Mouse (Mus musculus): ENCODE results near the gene Fstl4. TPM values are rescaled to one million over a fixed set of nuclear protein-coding genes. Genes with fewer than 3 reads are reported as not detected.
"Not testable (repeated sequence)": the region's sequence is repeated elsewhere in the genome, so short reads cannot be mapped to it uniquely, and the experiment has no call there.

The Fstl4 gene
- total and polyA plus RNA-seq, 2 experiments from 2014 or later = 7.1 to 9.4 TPM

GRCm38 (mm10) chr11:53187427-53188140, 423.1 kb downstream of the Fstl4 start:
- H3K36me3 ChIP-seq (ENCODE audit: insufficient read depth, low read length) = no peaks in the 10 kb centered on the region
- 73% methylated on average over 5 of the region's 5 CpGs for WGBS

GRCm38 (mm10) chr11:53196551-53196950, 432.1 kb downstream of the Fstl4 start:
- not testable (repeated sequence) for H3K4me1 ChIP-seq (ENCODE audit: insufficient read depth, low read length); H3K27me3 ChIP-seq (ENCODE audit: insufficient read depth, low read length); H3K36me3 ChIP-seq (ENCODE audit: insufficient read depth, low read length); H3K4me3 ChIP-seq (ENCODE audit: low read depth, low read length); H3K4me2 ChIP-seq (ENCODE audit: low read depth, low read length, poor library complexity, severe bottlenecking); H3K27ac ChIP-seq (ENCODE audit: low read depth, low read length); DNase-seq (ENCODE audit: low spot score); H3K9me3 ChIP-seq (ENCODE audit: low read length); H3K9ac ChIP-seq (replicated peaks; ENCODE audit: low read length, poor library complexity, severe bottlenecking); ATAC-seq (ENCODE audit: low FRiP score)
- WGBS = 92% methylated on average over 1 of the region's 1 CpGs

More at GRCm38 (mm10) chr11:53187427-53188140, 423.1 kb downstream of the Fstl4 start:
- no peaks in the 10 kb centered on the region for H3K9me3 ChIP-seq (ENCODE audit: low read length)
- DNase-seq (ENCODE audit: low spot score) (peak; percentile 48), ATAC-seq (ENCODE audit: low FRiP score) (no peak)
- no peak overlapping the region for H3K4me3 ChIP-seq (ENCODE audit: low read depth, low read length)
- no peak overlapping the region for H3K4me2 ChIP-seq (ENCODE audit: low read depth, low read length, poor library complexity, severe bottlenecking)
- no peak overlapping the region for H3K27ac ChIP-seq (ENCODE audit: low read depth, low read length)
- TF ChIP-seq CTCF (IDR thresholded peaks at IDR 0.05) = no peak
- H3K9ac ChIP-seq (replicated peaks; ENCODE audit: low read length, poor library complexity, severe bottlenecking) = no peak overlapping the region
- no peaks in the 10 kb centered on the region for H3K27me3 ChIP-seq (ENCODE audit: insufficient read depth, low read length)
- no peaks in the 10 kb centered on the region for H3K4me1 ChIP-seq (ENCODE audit: insufficient read depth, low read length)

- no peak for ATAC-seq (ENCODE audit: low FRiP score)
Measured at GRCm38 (mm10) chr11:53197111-53197510, 432.7 kb downstream of the Fstl4 start.

GRCm38 (mm10) chr11:53202459-53203250, 438.2 kb downstream of the Fstl4 start:
- no peak overlapping the region for H3K4me3 ChIP-seq (ENCODE audit: low read depth, low read length)
- H3K27me3 ChIP-seq (ENCODE audit: insufficient read depth, low read length) = no peaks in the 10 kb centered on the region
- TF ChIP-seq CTCF (IDR thresholded peaks at IDR 0.05) = no peak
- H3K27ac ChIP-seq (ENCODE audit: low read depth, low read length) = no peak overlapping the region
- no peak overlapping the region for H3K4me2 ChIP-seq (ENCODE audit: low read depth, low read length, poor library complexity, severe bottlenecking)
- H3K4me1 ChIP-seq (ENCODE audit: insufficient read depth, low read length) = no peaks in the 10 kb centered on the region
- DNase-seq (ENCODE audit: low spot score) (no peak), ATAC-seq (ENCODE audit: low FRiP score) (no peak)
- no peak overlapping the region for H3K9ac ChIP-seq (replicated peaks; ENCODE audit: low read length, poor library complexity, severe bottlenecking)
- 81% methylated on average over 2 of the region's 2 CpGs for WGBS
- 0 out of 2 replicates have a peak, but pooled peaks cover 4% of the 10 kb centered on the region for H3K9me3 ChIP-seq (ENCODE audit: low read length)
- no peaks in the 10 kb centered on the region for H3K36me3 ChIP-seq (ENCODE audit: insufficient read depth, low read length)

More at GRCm38 (mm10) chr11:53197111-53197510, 432.7 kb downstream of the Fstl4 start:
- no peaks in the 10 kb centered on the region for H3K36me3 ChIP-seq (ENCODE audit: insufficient read depth, low read length)
- WGBS = 89% methylated on average over 2 of the region's 2 CpGs
- H3K9ac ChIP-seq (replicated peaks; ENCODE audit: low read length, poor library complexity, severe bottlenecking) = no peak overlapping the region
- no peak for TF ChIP-seq CTCF (IDR thresholded peaks at IDR 0.05)
- H3K4me2 ChIP-seq (ENCODE audit: low read depth, low read length, poor library complexity, severe bottlenecking) = no peak overlapping the region
- no peak for DNase-seq (ENCODE audit: low spot score)
- no peaks in the 10 kb centered on the region for H3K27me3 ChIP-seq (ENCODE audit: insufficient read depth, low read length)
- no peaks in the 10 kb centered on the region for H3K4me1 ChIP-seq (ENCODE audit: insufficient read depth, low read length)
- H3K9me3 ChIP-seq (ENCODE audit: low read length) = no peaks in the 10 kb centered on the region
- H3K4me3 ChIP-seq (ENCODE audit: low read depth, low read length) = no peak overlapping the region
- H3K27ac ChIP-seq (ENCODE audit: low read depth, low read length) = no peak overlapping the region

GRCm38 (mm10) chr11:53210876-53211275, 446.4 kb downstream of the Fstl4 start:
- H3K27ac ChIP-seq (ENCODE audit: low read depth, low read length) = no peak overlapping the region
- WGBS = 80% methylated on average over 9 of the region's 9 CpGs
- TF ChIP-seq CTCF (IDR thresholded peaks at IDR 0.05) = no peak
- no peaks in the 10 kb centered on the region for H3K4me1 ChIP-seq (ENCODE audit: insufficient read depth, low read length)
- H3K36me3 ChIP-seq (ENCODE audit: insufficient read depth, low read length) = no peaks in the 10 kb centered on the region
- H3K4me2 ChIP-seq (ENCODE audit: low read depth, low read length, poor library complexity, severe bottlenecking) = no peak overlapping the region
- H3K27me3 ChIP-seq (ENCODE audit: insufficient read depth, low read length) = no peaks in the 10 kb centered on the region
- ATAC-seq (ENCODE audit: low FRiP score) (no peak), DNase-seq (ENCODE audit: low spot score) (no peak)
- no peak overlapping the region for H3K9ac ChIP-seq (replicated peaks; ENCODE audit: low read length, poor library complexity, severe bottlenecking)
- no peak overlapping the region for H3K4me3 ChIP-seq (ENCODE audit: low read depth, low read length)
- H3K9me3 ChIP-seq (ENCODE audit: low read length) = no peaks in the 10 kb centered on the region

- H3K9me3 ChIP-seq (ENCODE audit: low read length) = no peaks in the 10 kb centered on the region
- H3K9ac ChIP-seq (replicated peaks; ENCODE audit: low read length, poor library complexity, severe bottlenecking) = no peak overlapping the region
- ATAC-seq (ENCODE audit: low FRiP score) (no peak), DNase-seq (ENCODE audit: low spot score) (no peak)
- H3K4me1 ChIP-seq (ENCODE audit: insufficient read depth, low read length) = no peaks in the 10 kb centered on the region
- 89% methylated on average over 3 of the region's 3 CpGs for WGBS
- H3K4me2 ChIP-seq (ENCODE audit: low read depth, low read length, poor library complexity, severe bottlenecking) = no peak overlapping the region
- H3K27ac ChIP-seq (ENCODE audit: low read depth, low read length) = no peak overlapping the region
- no peaks in the 10 kb centered on the region for H3K36me3 ChIP-seq (ENCODE audit: insufficient read depth, low read length)
- H3K4me3 ChIP-seq (ENCODE audit: low read depth, low read length) = no peak overlapping the region
- no peak for TF ChIP-seq CTCF (IDR thresholded peaks at IDR 0.05)
- H3K27me3 ChIP-seq (ENCODE audit: insufficient read depth, low read length) = no peaks in the 10 kb centered on the region
Measured at GRCm38 (mm10) chr11:53229011-53229410, 464.6 kb downstream of the Fstl4 start.

Data from midbrain, postnatal 0 days (tissue).